Mouse (Mus musculus): Measurements from ENCODE around the gene Sema4d. TPM values are rescaled to one million over a fixed set of nuclear protein-coding genes. Genes with fewer than 3 reads are reported as not detected.

The Sema4d gene
- polyA plus RNA-seq, 1 experiment from 2014 or later, result 24.6 TPM

- no peaks in the 10 kb centered on the region for H3K4me1 ChIP-seq (replicated peaks; ENCODE audit: control insufficient read depth, insufficient read depth, low read length)
- 98% methylated on average over 5 of the region's 5 CpGs for WGBS
- peaks cover 34% of the 10 kb centered on the region for H3K36me3 ChIP-seq (ENCODE audit: control insufficient read depth, insufficient read depth)
- no peak overlapping the region for H3K27ac ChIP-seq (ENCODE audit: low read length)
- no peaks in the 10 kb centered on the region for H3K27me3 ChIP-seq (replicated peaks; ENCODE audit: control insufficient read depth, insufficient read depth, low read length)
- no peaks in the 10 kb centered on the region for H3K9me3 ChIP-seq (ENCODE audit: control insufficient read depth, low read length)
- H3K9ac ChIP-seq (replicated peaks; ENCODE audit: low read depth, low read length), result no peak overlapping the region
- no peak overlapping the region for H3K4me3 ChIP-seq (replicated peaks; ENCODE audit: low read length)
- H3K4me2 ChIP-seq (ENCODE audit: low read length), result no peak overlapping the region
- ATAC-seq, result no peak
Measured at GRCm38 (mm10) chr13:51686966-51687365, 106.6 kb downstream of the Sema4d start.

GRCm38 (mm10) chr13:51685290-51685966 is 108.1 kb downstream of the Sema4d start:
- Histone ChIP-seq H3K27ac (ENCODE audit: low read length) (no peak overlapping the region), H3K4me3 (replicated peaks; ENCODE audit: low read length) (no peak overlapping the region), H3K36me3 (ENCODE audit: control insufficient read depth, insufficient read depth) (peaks cover 47% of the 10 kb centered on the region), H3K9me3 (ENCODE audit: control insufficient read depth, low read length) (no peaks in the 10 kb centered on the region), H3K4me2 (ENCODE audit: low read length) (no peak overlapping the region), H3K9ac (replicated peaks; ENCODE audit: low read depth, low read length) (no peak overlapping the region), H3K4me1 (replicated peaks; ENCODE audit: control insufficient read depth, insufficient read depth, low read length) (no peaks in the 10 kb centered on the region), H3K27me3 (replicated peaks; ENCODE audit: control insufficient read depth, insufficient read depth, low read length) (no peaks in the 10 kb centered on the region)
- 95% methylated on average over 7 of the region's 7 CpGs for WGBS
- no peak for ATAC-seq

- Histone ChIP-seq H3K27ac (ENCODE audit: low read length) (no peak overlapping the region), H3K4me3 (replicated peaks; ENCODE audit: low read length) (no peak overlapping the region), H3K9ac (replicated peaks; ENCODE audit: low read depth, low read length) (no peak overlapping the region), H3K9me3 (ENCODE audit: control insufficient read depth, low read length) (no peaks in the 10 kb centered on the region), H3K36me3 (ENCODE audit: control insufficient read depth, insufficient read depth) (peaks cover 58% of the 10 kb centered on the region), H3K4me2 (ENCODE audit: low read length) (no peak overlapping the region), H3K27me3 (replicated peaks; ENCODE audit: control insufficient read depth, insufficient read depth, low read length) (no peaks in the 10 kb centered on the region), H3K4me1 (replicated peaks; ENCODE audit: control insufficient read depth, insufficient read depth, low read length) (no peaks in the 10 kb centered on the region)
- WGBS, result 93% methylated on average over 8 of the region's 8 CpGs
- no peak for ATAC-seq
Measured at GRCm38 (mm10) chr13:51681634-51682033, 111.9 kb downstream of the Sema4d start.

- Histone ChIP-seq H3K9me3 (ENCODE audit: control insufficient read depth, low read length) (no peaks in the 10 kb centered on the region), H3K4me3 (replicated peaks; ENCODE audit: low read length) (no peak overlapping the region), H3K4me2 (ENCODE audit: low read length) (no peak overlapping the region), H3K9ac (replicated peaks; ENCODE audit: low read depth, low read length) (no peak overlapping the region), H3K4me1 (replicated peaks; ENCODE audit: control insufficient read depth, insufficient read depth, low read length) (no peaks in the 10 kb centered on the region), H3K27me3 (replicated peaks; ENCODE audit: control insufficient read depth, insufficient read depth, low read length) (no peaks in the 10 kb centered on the region), H3K36me3 (ENCODE audit: control insufficient read depth, insufficient read depth) (peaks cover 56% of the 10 kb centered on the region), H3K27ac (ENCODE audit: low read length) (no peak overlapping the region)
- 85% methylated on average over 5 of the region's 5 CpGs for WGBS
- no peak for ATAC-seq
Measured at GRCm38 (mm10) chr13:51681076-51681475, 112.5 kb downstream of the Sema4d start.

GRCm38 (mm10) chr13:51679332-51679731 is 114.2 kb downstream of the Sema4d start:
- no peaks in the 10 kb centered on the region for H3K4me1 ChIP-seq (replicated peaks; ENCODE audit: control insufficient read depth, insufficient read depth, low read length)
- no peak for ATAC-seq
- no peaks in the 10 kb centered on the region for H3K27me3 ChIP-seq (replicated peaks; ENCODE audit: control insufficient read depth, insufficient read depth, low read length)
- no peak overlapping the region for H3K4me2 ChIP-seq (ENCODE audit: low read length)
- H3K4me3 ChIP-seq (replicated peaks; ENCODE audit: low read length), result no peak overlapping the region
- peaks cover 54% of the 10 kb centered on the region for H3K36me3 ChIP-seq (ENCODE audit: control insufficient read depth, insufficient read depth)
- H3K27ac ChIP-seq (ENCODE audit: low read length), result no peak overlapping the region
- H3K9me3 ChIP-seq (ENCODE audit: control insufficient read depth, low read length), result no peaks in the 10 kb centered on the region
- no peak overlapping the region for H3K9ac ChIP-seq (replicated peaks; ENCODE audit: low read depth, low read length)
- WGBS, result 93% methylated on average over 4 of the region's 4 CpGs

- H3K4me1 ChIP-seq (replicated peaks; ENCODE audit: control insufficient read depth, insufficient read depth, low read length), result no peaks in the 10 kb centered on the region
- 95% methylated on average over 6 of the region's 6 CpGs for WGBS
- no peak for ATAC-seq
Measured at GRCm38 (mm10) chr13:51678687-51679086, 114.9 kb downstream of the Sema4d start.

GRCm38 (mm10) chr13:51677630-51678185 is 115.8 kb downstream of the Sema4d start:
- Histone ChIP-seq H3K36me3 (ENCODE audit: control insufficient read depth, insufficient read depth) (peaks cover 49% of the 10 kb centered on the region), H3K4me3 (replicated peaks; ENCODE audit: low read length) (no peak overlapping the region), H3K4me2 (ENCODE audit: low read length) (no peak overlapping the region), H3K9me3 (ENCODE audit: control insufficient read depth, low read length) (no peaks in the 10 kb centered on the region), H3K27ac (ENCODE audit: low read length) (no peak overlapping the region), H3K27me3 (replicated peaks; ENCODE audit: control insufficient read depth, insufficient read depth, low read length) (no peaks in the 10 kb centered on the region), H3K9ac (replicated peaks; ENCODE audit: low read depth, low read length) (no peak overlapping the region), H3K4me1 (replicated peaks; ENCODE audit: control insufficient read depth, insufficient read depth, low read length) (no peaks in the 10 kb centered on the region)
- ATAC-seq, result no peak
- WGBS, result 87% methylated on average over 7 of the region's 7 CpGs

More at GRCm38 (mm10) chr13:51678687-51679086, 114.9 kb downstream of the Sema4d start:
- H3K27ac ChIP-seq (ENCODE audit: low read length), result no peak overlapping the region
- no peaks in the 10 kb centered on the region for H3K9me3 ChIP-seq (ENCODE audit: control insufficient read depth, low read length)
- H3K4me3 ChIP-seq (replicated peaks; ENCODE audit: low read length), result no peak overlapping the region
- H3K36me3 ChIP-seq (ENCODE audit: control insufficient read depth, insufficient read depth), result peaks cover 57% of the 10 kb centered on the region
- H3K4me2 ChIP-seq (ENCODE audit: low read length), result no peak overlapping the region
- no peak overlapping the region for H3K9ac ChIP-seq (replicated peaks; ENCODE audit: low read depth, low read length)
- H3K27me3 ChIP-seq (replicated peaks; ENCODE audit: control insufficient read depth, insufficient read depth, low read length), result no peaks in the 10 kb centered on the region

- no peak for ATAC-seq
- H3K9me3 ChIP-seq (ENCODE audit: control insufficient read depth, low read length), result no peaks in the 10 kb centered on the region
- H3K4me3 ChIP-seq (replicated peaks; ENCODE audit: low read length), result no peak overlapping the region
- H3K4me1 ChIP-seq (replicated peaks; ENCODE audit: control insufficient read depth, insufficient read depth, low read length), result no peaks in the 10 kb centered on the region
- no peaks in the 10 kb centered on the region for H3K27me3 ChIP-seq (replicated peaks; ENCODE audit: control insufficient read depth, insufficient read depth, low read length)
- H3K27ac ChIP-seq (ENCODE audit: low read length), result no peak overlapping the region
- peaks cover 45% of the 10 kb centered on the region for H3K36me3 ChIP-seq (ENCODE audit: control insufficient read depth, insufficient read depth)
- 95% methylated on average over 12 of the region's 12 CpGs for WGBS
- H3K4me2 ChIP-seq (ENCODE audit: low read length), result no peak overlapping the region
- H3K9ac ChIP-seq (replicated peaks; ENCODE audit: low read depth, low read length), result no peak overlapping the region
Measured at GRCm38 (mm10) chr13:51677041-51677440, 116.5 kb downstream of the Sema4d start.

GRCm38 (mm10) chr13:51676641-51677040 is 116.9 kb downstream of the Sema4d start:
- no peak overlapping the region for H3K4me3 ChIP-seq (replicated peaks; ENCODE audit: low read length)
- 73% methylated on average over 4 of the region's 4 CpGs for WGBS
- H3K4me1 ChIP-seq (replicated peaks; ENCODE audit: control insufficient read depth, insufficient read depth, low read length), result no peaks in the 10 kb centered on the region
- no peaks in the 10 kb centered on the region for H3K9me3 ChIP-seq (ENCODE audit: control insufficient read depth, low read length)
- H3K9ac ChIP-seq (replicated peaks; ENCODE audit: low read depth, low read length), result no peak overlapping the region
- no peak for ATAC-seq
- no peaks in the 10 kb centered on the region for H3K27me3 ChIP-seq (replicated peaks; ENCODE audit: control insufficient read depth, insufficient read depth, low read length)
- H3K36me3 ChIP-seq (ENCODE audit: control insufficient read depth, insufficient read depth), result peaks cover 41% of the 10 kb centered on the region
- no peak overlapping the region for H3K4me2 ChIP-seq (ENCODE audit: low read length)
- no peak overlapping the region for H3K27ac ChIP-seq (ENCODE audit: low read length)

Data from forebrain, embryonic 16.5 days (tissue).